Mouse (Mus musculus): ENCODE measurements around the gene Prepl. TPM values are rescaled to one million over a fixed set of nuclear protein-coding genes. Genes with fewer than 3 reads are reported as not detected.

Prepl gene
- total and polyA plus RNA-seq, 3 experiments, result 36.1 to 142 (median 122) TPM

DNA sequence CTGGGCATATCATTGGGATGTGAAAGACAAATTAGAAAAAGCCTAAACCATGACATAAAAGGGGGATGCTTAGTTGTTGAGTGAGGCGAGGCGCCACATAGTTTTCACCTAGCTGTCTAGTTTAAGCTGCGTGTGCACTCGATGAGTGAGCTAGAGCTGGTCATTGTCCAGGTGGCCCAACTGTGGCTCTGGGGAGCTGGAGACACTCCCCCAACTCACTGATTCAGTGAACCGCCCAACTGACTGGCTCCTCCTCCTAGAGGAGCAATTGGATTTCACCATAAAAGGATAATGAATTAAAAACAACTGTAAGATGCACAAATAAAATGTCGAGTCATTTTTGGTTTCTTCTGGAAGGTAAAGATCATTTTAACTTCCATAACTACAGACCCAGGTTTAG is 1.0 kb downstream of the Prepl start:
- H3K27me3 ChIP-seq (ENCODE audit: control insufficient read depth, insufficient read depth, low read length), result no peaks in the 10 kb centered on the region
- no peak overlapping the region for H3K9ac ChIP-seq (ENCODE audit: low read depth, low read length)
- peak overlapping the region; percentile 75 for H3K27ac ChIP-seq
- no peak for DNase-seq
- H3K4me1 ChIP-seq (ENCODE audit: control insufficient read depth, insufficient read depth, low read length), result peaks cover 4% of the 10 kb centered on the region; the same call in 1 of the 2 replicates
- WGBS, result 52% methylated on average over 6 of the region's 6 CpGs
- H3K4me3 ChIP-seq, result peak overlapping the region; percentile 88
- no peaks in the 10 kb centered on the region for H3K79me2 ChIP-seq (replicated peaks; ENCODE audit: control insufficient read depth, insufficient read depth, low read length)
- peaks cover 3% of the 10 kb centered on the region for H3K36me3 ChIP-seq (ENCODE audit: control insufficient read depth, insufficient read depth, low read length)
- no peak for TF ChIP-seq POLR2A (IDR thresholded peaks at IDR 0.05; ENCODE audit: insufficient read depth, low read depth, low read length)
- no peak for TF ChIP-seq EP300 (IDR thresholded peaks at IDR 0.05; ENCODE audit: insufficient read depth, low read depth, low read length)
- no peak for TF ChIP-seq CTCF (IDR thresholded peaks at IDR 0.05)
- intact Hi-C loops (cut with DNase I), result no loop called here

DNA sequence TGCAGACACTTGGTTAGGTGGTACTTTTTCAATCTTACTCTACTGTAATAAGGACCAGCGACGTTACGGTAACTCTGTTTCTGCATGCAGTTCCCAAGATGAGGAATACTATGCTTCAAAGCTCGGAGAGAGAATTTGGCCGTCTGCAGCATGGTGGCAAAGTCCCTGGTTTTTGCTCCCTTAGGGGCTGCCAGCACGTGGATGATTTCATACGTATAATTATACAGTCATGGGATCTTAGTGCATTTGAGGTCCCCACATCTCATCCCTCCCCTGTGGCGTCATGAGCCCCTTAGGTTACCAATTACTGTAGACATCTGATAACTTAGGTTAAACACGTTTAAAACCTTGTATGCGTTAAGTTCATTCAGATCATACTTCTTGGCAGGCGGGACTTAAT is 1.6 kb downstream of the Prepl start:
- Histone ChIP-seq H3K9ac (ENCODE audit: low read depth, low read length) (no peak overlapping the region), H3K36me3 (ENCODE audit: control insufficient read depth, insufficient read depth, low read length) (peaks cover 3% of the 10 kb centered on the region), H3K4me3 (no peak overlapping the region), H3K27me3 (ENCODE audit: control insufficient read depth, insufficient read depth, low read length) (no peaks in the 10 kb centered on the region), H3K4me1 (ENCODE audit: control insufficient read depth, insufficient read depth, low read length) (peaks cover 4% of the 10 kb centered on the region; the same call in 1 of the 2 replicates), H3K79me2 (replicated peaks; ENCODE audit: control insufficient read depth, insufficient read depth, low read length) (no peaks in the 10 kb centered on the region), H3K27ac (peak overlapping the region; percentile 75)
- 88% methylated on average over 11 of the region's 11 CpGs for WGBS
- DNase-seq, result no peak
- intact Hi-C loops (cut with DNase I), result no loop called here
- TF ChIP-seq CTCF (IDR thresholded peaks at IDR 0.05) (no peak), EP300 (IDR thresholded peaks at IDR 0.05; ENCODE audit: insufficient read depth, low read depth, low read length) (no peak), POLR2A (IDR thresholded peaks at IDR 0.05; ENCODE audit: insufficient read depth, low read depth, low read length) (no peak)

DNA sequence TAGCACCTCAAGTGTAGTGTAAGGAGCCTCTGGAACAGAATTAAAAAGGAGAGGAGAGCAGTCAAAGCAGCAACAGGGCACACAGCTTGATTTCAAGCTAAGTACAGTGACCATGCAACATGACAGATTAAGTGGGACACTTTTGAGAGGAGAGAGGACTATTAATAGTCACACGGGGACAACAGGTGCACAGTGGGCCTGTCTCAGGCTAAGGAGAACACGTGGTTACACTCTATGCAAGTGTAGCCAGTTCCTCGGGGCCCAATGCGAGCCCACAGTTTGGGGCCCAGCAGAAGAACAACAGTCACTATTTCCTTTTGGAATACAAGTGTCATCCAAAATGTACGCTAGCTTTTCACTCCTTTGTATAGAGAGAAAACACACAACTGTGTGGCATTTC is 2.5 kb downstream of the Prepl start:
- 0 out of 2 replicates have a peak overlapping the region, but pooled peaks have one; percentile 8 for H3K4me3 ChIP-seq
- 64% methylated on average over 5 of the region's 5 CpGs for WGBS
- intact Hi-C loops (cut with DNase I), result no loop called here
- H3K36me3 ChIP-seq (ENCODE audit: control insufficient read depth, insufficient read depth, low read length), result peaks cover 3% of the 10 kb centered on the region
- H3K27ac ChIP-seq, result peak overlapping the region; percentile 75
- no peaks in the 10 kb centered on the region for H3K79me2 ChIP-seq (replicated peaks; ENCODE audit: control insufficient read depth, insufficient read depth, low read length)
- peaks cover 4% of the 10 kb centered on the region; the same call in 1 of the 2 replicates for H3K4me1 ChIP-seq (ENCODE audit: control insufficient read depth, insufficient read depth, low read length)
- no peak overlapping the region for H3K9ac ChIP-seq (ENCODE audit: low read depth, low read length)
- DNase-seq, result peak in 1 of 2 experiments; percentile 57
- H3K27me3 ChIP-seq (ENCODE audit: control insufficient read depth, insufficient read depth, low read length), result no peaks in the 10 kb centered on the region
- TF ChIP-seq EP300 (IDR thresholded peaks at IDR 0.05; ENCODE audit: insufficient read depth, low read depth, low read length) (0 out of 2 replicates have a peak, but pooled peaks have one; percentile 34), CTCF (IDR thresholded peaks at IDR 0.05) (no peak), POLR2A (IDR thresholded peaks at IDR 0.05; ENCODE audit: insufficient read depth, low read depth, low read length) (peak; percentile 28; the same call in 1 of the 2 replicates)

DNA sequence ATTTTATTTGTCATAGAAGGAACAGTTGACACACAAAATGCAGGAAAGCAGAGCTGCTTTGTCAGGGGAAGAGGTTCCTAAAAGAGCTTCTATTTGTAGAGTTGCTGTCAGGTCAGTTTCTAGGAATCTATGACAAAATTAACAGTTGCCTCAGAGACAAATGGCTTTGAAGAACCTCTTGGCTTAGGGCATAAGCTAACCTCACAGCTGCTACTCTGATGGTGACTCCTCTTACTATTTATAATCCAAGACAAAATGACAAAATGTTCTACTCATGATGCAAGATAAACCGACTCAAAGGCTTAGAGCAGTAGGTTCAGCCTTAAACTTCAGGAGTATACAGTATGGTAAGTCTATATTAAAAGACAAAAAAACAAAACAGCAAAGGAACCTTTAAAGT is 3.5 kb downstream of the Prepl start:
- Histone ChIP-seq H3K4me1 (ENCODE audit: control insufficient read depth, insufficient read depth, low read length) (peaks cover 4% of the 10 kb centered on the region; the same call in 1 of the 2 replicates), H3K79me2 (replicated peaks; ENCODE audit: control insufficient read depth, insufficient read depth, low read length) (no peaks in the 10 kb centered on the region), H3K27me3 (ENCODE audit: control insufficient read depth, insufficient read depth, low read length) (no peaks in the 10 kb centered on the region), H3K4me3 (no peak overlapping the region), H3K9ac (ENCODE audit: low read depth, low read length) (no peak overlapping the region), H3K27ac (peak overlapping the region; percentile 77), H3K36me3 (ENCODE audit: control insufficient read depth, insufficient read depth, low read length) (peaks cover 3% of the 10 kb centered on the region)
- WGBS, result 44% methylated on average over 1 of the region's 1 CpGs
- TF ChIP-seq EP300 (IDR thresholded peaks at IDR 0.05; ENCODE audit: insufficient read depth, low read depth, low read length) (no peak), POLR2A (IDR thresholded peaks at IDR 0.05; ENCODE audit: insufficient read depth, low read depth, low read length) (no peak), CTCF (IDR thresholded peaks at IDR 0.05) (no peak)
- DNase-seq, result no peak
- intact Hi-C loops (cut with DNase I), result no loop called here

DNA sequence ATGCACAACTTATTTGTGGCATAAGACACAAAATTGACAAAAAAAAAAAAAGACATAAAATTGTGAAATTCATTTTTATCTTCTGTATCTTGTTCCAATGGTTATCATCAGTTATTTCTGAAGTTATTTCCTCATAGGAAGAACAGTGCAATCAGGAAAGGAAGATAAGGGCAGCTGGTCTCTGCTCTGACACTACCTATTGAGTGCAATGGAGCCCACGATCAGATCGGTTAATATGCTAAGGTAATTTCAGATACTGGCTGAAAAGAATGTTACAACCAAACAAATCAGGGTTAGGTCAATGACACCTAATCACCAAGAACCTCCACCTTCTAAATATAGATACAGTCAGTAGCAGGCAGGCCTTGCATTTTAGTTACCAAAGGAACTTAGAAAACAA is 4.7 kb downstream of the Prepl start:
- intact Hi-C loops (cut with DNase I), result no loop called here
- Histone ChIP-seq H3K79me2 (replicated peaks; ENCODE audit: control insufficient read depth, insufficient read depth, low read length) (no peaks in the 10 kb centered on the region), H3K9ac (ENCODE audit: low read depth, low read length) (no peak overlapping the region), H3K27ac (peak overlapping the region; percentile 77), H3K27me3 (ENCODE audit: control insufficient read depth, insufficient read depth, low read length) (no peaks in the 10 kb centered on the region), H3K4me3 (no peak overlapping the region), H3K36me3 (ENCODE audit: control insufficient read depth, insufficient read depth, low read length) (peaks cover 3% of the 10 kb centered on the region), H3K4me1 (ENCODE audit: control insufficient read depth, insufficient read depth, low read length) (peaks cover 4% of the 10 kb centered on the region; the same call in 1 of the 2 replicates)
- no peak for TF ChIP-seq CTCF (IDR thresholded peaks at IDR 0.05)
- no peak for TF ChIP-seq POLR2A (IDR thresholded peaks at IDR 0.05; ENCODE audit: insufficient read depth, low read depth, low read length)
- no peak for TF ChIP-seq EP300 (IDR thresholded peaks at IDR 0.05; ENCODE audit: insufficient read depth, low read depth, low read length)
- DNase-seq, result no peak
- 42% methylated on average over 2 of the region's 2 CpGs for whole genome bisulfite sequencing

DNA sequence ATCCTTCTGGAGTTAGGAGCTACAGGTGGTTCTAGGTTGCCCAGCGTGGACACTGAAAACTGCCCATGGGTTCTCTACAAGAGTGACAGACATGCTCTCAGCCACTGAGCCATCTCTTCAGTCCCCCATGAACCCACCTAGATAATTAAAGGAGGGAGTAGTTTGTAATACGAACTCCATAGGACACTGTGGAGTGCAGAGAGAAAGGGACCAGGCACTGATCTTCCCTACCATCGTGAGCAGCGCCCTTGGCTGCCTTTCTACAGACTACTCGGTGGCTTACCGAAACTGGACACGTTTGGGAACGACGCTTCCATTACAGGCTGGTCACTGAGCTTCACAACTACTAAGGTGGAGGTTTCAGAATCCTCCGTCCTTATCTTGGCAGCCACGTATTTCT is 9.3 kb downstream of the Prepl start:
- WGBS, result 95% methylated on average over 11 of the region's 11 CpGs
- H3K4me1 ChIP-seq (ENCODE audit: control insufficient read depth, insufficient read depth, low read length), result peaks cover 2% of the 10 kb centered on the region; the same call in 1 of the 2 replicates
- no peaks in the 10 kb centered on the region for H3K79me2 ChIP-seq (replicated peaks; ENCODE audit: control insufficient read depth, insufficient read depth, low read length)
- H3K9ac ChIP-seq (ENCODE audit: low read depth, low read length), result no peak overlapping the region
- DNase-seq, result peak in 1 of 2 experiments; percentile 1
- H3K27ac ChIP-seq, result no peak overlapping the region
- no peaks in the 10 kb centered on the region for H3K27me3 ChIP-seq (ENCODE audit: control insufficient read depth, insufficient read depth, low read length)
- TF ChIP-seq POLR2A (IDR thresholded peaks at IDR 0.05; ENCODE audit: insufficient read depth, low read depth, low read length), result no peak
- no peak for TF ChIP-seq CTCF (IDR thresholded peaks at IDR 0.05)
- TF ChIP-seq EP300 (IDR thresholded peaks at IDR 0.05; ENCODE audit: insufficient read depth, low read depth, low read length), result no peak
- peaks cover 2% of the 10 kb centered on the region for H3K36me3 ChIP-seq (ENCODE audit: control insufficient read depth, insufficient read depth, low read length)
- no peak overlapping the region for H3K4me3 ChIP-seq
- intact Hi-C loops (cut with DNase I), result no loop called here

Data from heart, adult 2 months (tissue).